16 mouse cellular contexts compared by ENCODE assay signal in the genomic region with DNA sequence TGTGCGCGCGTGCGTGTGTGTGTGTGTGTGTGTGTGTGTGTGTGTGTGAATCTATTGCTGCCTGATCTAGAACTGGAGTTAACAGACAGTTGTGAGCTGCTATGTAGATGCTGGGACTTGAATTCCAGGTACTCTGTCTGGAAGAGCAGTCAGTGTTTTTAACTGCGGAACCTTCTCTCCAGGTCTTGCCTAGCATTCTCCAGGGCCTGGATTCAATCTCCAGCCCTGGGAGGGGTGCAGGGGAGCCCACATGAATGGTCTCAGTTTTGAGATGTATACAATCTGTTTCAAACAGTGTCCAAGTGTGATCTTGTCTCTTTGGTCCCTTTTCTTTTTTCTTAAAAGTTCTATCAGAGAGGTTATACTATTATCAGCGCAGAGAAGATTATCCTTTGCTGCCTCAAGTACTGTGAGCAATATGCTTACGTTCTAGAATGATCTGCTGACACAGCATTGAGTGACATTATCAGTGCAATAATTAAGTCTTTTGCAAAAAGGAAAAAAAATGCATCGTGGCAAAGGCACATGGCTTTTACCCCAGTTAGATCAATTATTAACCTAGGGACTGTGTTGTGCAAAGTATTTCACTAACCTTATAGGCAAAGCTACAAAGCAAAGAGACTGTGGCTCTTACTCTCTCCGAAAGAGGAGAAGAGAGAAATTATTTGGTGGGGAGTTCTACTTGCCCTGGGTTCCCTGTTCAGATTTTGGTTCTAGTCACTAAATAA. TPM values are rescaled to one million over a fixed set of nuclear protein-coding genes. Genes with fewer than 3 reads are reported as not detected.
DNase-seq lines count a peak whose midpoint lies in the region; ATAC-seq and TF ChIP-seq lines count a peak whose summit lies in the region.
"Had no signal": no experiment of that assay in that cellular context is flagged by ENCODE, and none has a peak within 500 bp of the region (broad histone marks: within the 10 kb centered on the region; RNA-seq: fewer than 3 reads in every experiment).

No protein-coding gene starts in this region.

- H3K4me3 ChIP-seq in CH12.LX (replicated peaks in 1 of 3; ENCODE audit: low read depth in 2 of 3, low read length in 2 of 3, poor library complexity in 1 of 3) = no peak overlapping the region
- peak overlapping the region in 1 of 2 experiments; percentile 29; a peak in 2 of 4 replicates for H3K4me3 ChIP-seq in ES-E14 (ENCODE audit: insufficient read depth in 1 of 2, low read depth in 1 of 2, low read length in 2 of 2, poor library complexity in 1 of 2, severe bottlenecking in 1 of 2)
- no peak overlapping the region for H3K4me3 ChIP-seq in liver, postnatal 0 days (ENCODE audit: low read depth, low read length)
- H3K4me3 ChIP-seq: limb, embryonic 12.5 days; megakaryocyte, embryonic 14.5 days; neural tube, embryonic 13.5 days had no signal

- ATAC-seq in liver, postnatal 0 days = peak; percentile 92
- ATAC-seq: forebrain, embryonic 14.5 days; lung, postnatal 0 days had no signal

- no peak overlapping the region for H3K4me2 ChIP-seq in CH12.LX (ENCODE audit: insufficient read depth, low read depth, poor library complexity, severe bottlenecking)
- no peak overlapping the region for H3K4me2 ChIP-seq in liver, postnatal 0 days (ENCODE audit: low read depth, low read length)
- H3K4me2 ChIP-seq: limb, embryonic 12.5 days; neural tube, embryonic 13.5 days had no signal

- H3K27ac ChIP-seq in CH12.LX (ENCODE audit: insufficient read depth, low read depth) = no peak overlapping the region
- peak overlapping the region; percentile 98; the same call in 1 of the 2 replicates for H3K27ac ChIP-seq in ES-E14 (ENCODE audit: insufficient read depth, low read depth, low read length, poor library complexity, severe bottlenecking)
- H3K27ac ChIP-seq in liver, postnatal 0 days (ENCODE audit: low read depth) = peak overlapping the region; percentile 86
- H3K27ac ChIP-seq: limb, embryonic 12.5 days; neural tube, embryonic 13.5 days had no signal

- WGBS in liver, postnatal 0 days (ENCODE audit: insufficient replicate concordance) = 75% methylated on average over 9 of the region's 9 CpGs

- no peak overlapping the region for H3K9ac ChIP-seq in CH12.LX (ENCODE audit: insufficient read depth, low read depth)
- H3K9ac ChIP-seq in ES-E14 (ENCODE audit: insufficient read depth, low read depth, low read length, poor library complexity, severe bottlenecking) = peak overlapping the region; percentile 45; the same call in 1 of the 2 replicates
- no peak overlapping the region for H3K9ac ChIP-seq in liver, postnatal 0 days (replicated peaks)
- H3K9ac ChIP-seq: limb, embryonic 12.5 days; neural tube, embryonic 13.5 days had no signal

- TF ChIP-seq RAD21 in CH12.LX (IDR thresholded peaks at IDR 0.05; ENCODE audit: low read depth, low read length) = no peak

- no peaks in the 10 kb centered on the region for H3K79me2 ChIP-seq in CH12.LX (replicated peaks; ENCODE audit: control insufficient read depth, extremely low read depth, insufficient read depth, poor library complexity, severe bottlenecking)

- no peaks in the 10 kb centered on the region for H3K36me3 ChIP-seq in CH12.LX (replicated peaks in 1 of 2; ENCODE audit: control insufficient read depth in 1 of 2, insufficient read depth in 1 of 2, low read length in 1 of 2)
- no peaks in the 10 kb centered on the region for H3K36me3 ChIP-seq in ES-E14 (ENCODE audit: control insufficient read depth, insufficient read depth, low read length, poor library complexity, severe bottlenecking)
- no peaks in the 10 kb centered on the region for H3K36me3 ChIP-seq in liver, postnatal 0 days (replicated peaks; ENCODE audit: insufficient read depth, low read length)
- H3K36me3 ChIP-seq: limb, embryonic 12.5 days; neural tube, embryonic 13.5 days had no signal

- H3K9me3 ChIP-seq in CH12.LX (replicated peaks; ENCODE audit: low read length) = no peaks in the 10 kb centered on the region
- no peaks in the 10 kb centered on the region for H3K9me3 ChIP-seq in ES-E14 (ENCODE audit: control insufficient read depth, insufficient read depth, low read depth, low read length)
- H3K9me3 ChIP-seq in liver, postnatal 0 days (ENCODE audit: low read length) = no peaks in the 10 kb centered on the region
- H3K9me3 ChIP-seq: limb, embryonic 12.5 days; megakaryocyte, embryonic 14.5 days; neural tube, embryonic 13.5 days had no signal

- H3K4me1 ChIP-seq in CH12.LX (ENCODE audit: control insufficient read depth in 1 of 2, insufficient read depth in 2 of 2) (peaks cover 0 to 5% of the 10 kb centered on the region in 2 experiments; a peak in 1 of 4 replicates), ES-E14 (ENCODE audit: control insufficient read depth in 2 of 2, insufficient read depth in 2 of 2, low read length in 2 of 2, poor library complexity in 1 of 2) (peaks cover 7 to 10% of the 10 kb centered on the region in 2 experiments)
- no peaks in the 10 kb centered on the region for H3K4me1 ChIP-seq in liver, postnatal 0 days (ENCODE audit: insufficient read depth)
- H3K4me1 ChIP-seq: limb, embryonic 12.5 days; megakaryocyte, embryonic 14.5 days; neural tube, embryonic 13.5 days had no signal

- no peak for TF ChIP-seq POLR2A in CH12.LX (IDR thresholded peaks at IDR 0.05; ENCODE audit: low read depth, low read length)

- no peak for DNase-seq in CH12.LX (ENCODE audit: extremely low read depth)
- DNase-seq in ES-E14 (ENCODE audit: low read depth, low spot score) = no peak
- peak; percentile 34 for DNase-seq in kidney, postnatal 14 days
- DNase-seq in liver, postnatal 0 days = no peak
- no peak for DNase-seq in left cerebral cortex, adult 11 months (ENCODE audit: low spot score)
- DNase-seq in right cerebral cortex, postnatal 10 days (ENCODE audit: low spot score in 2 of 2) = no peak
- no peak for DNase-seq in layer of hippocampus, adult 18-20 months (ENCODE audit: low spot score in 2 of 2)
- DNase-seq: adrenal gland, postnatal 36 days; cerebellum, postnatal 14 days; heart, adult 11 months; thymus, postnatal 4 days had no signal

- no peak for TF ChIP-seq EP300 in CH12.LX (IDR thresholded peaks at IDR 0.05; ENCODE audit: low read length)
- TF ChIP-seq EP300 in liver, postnatal 0 days (IDR thresholded peaks at IDR 0.05; ENCODE audit: low read depth) = peak; percentile 35; the same call in 1 of the 2 replicates

- in situ Hi-C loops in CH12.LX (cut with MboI; ENCODE audit: low pct_ligation_motif_present, low pct_unique_long_range_greater_than_20kb, low sequenced_read_pairs) = no loop called here
- in situ Hi-C loops in ES-E14 (cut with MboI; ENCODE audit: low sequenced_read_pairs in 2 of 2, unreplicated experiment in 2 of 2) = no loop called here

- H3K27me3 ChIP-seq in CH12.LX (replicated peaks) = no peaks in the 10 kb centered on the region
- no peaks in the 10 kb centered on the region for H3K27me3 ChIP-seq in liver, postnatal 0 days (ENCODE audit: insufficient read depth, low read length)
- H3K27me3 ChIP-seq: limb, embryonic 12.5 days; megakaryocyte, embryonic 14.5 days; neural tube, embryonic 13.5 days had no signal

- dilution Hi-C loops in CH12.LX (cut with MboI; ENCODE audit: extremely low pct_ligation_motif_present, extremely low pct_unique_long_range_greater_than_20kb, low sequenced_read_pairs) = no loop called here

- TF ChIP-seq CTCF in CH12.LX (conservative IDR thresholded peaks at IDR 0.05 in 1 of 2, IDR thresholded peaks at IDR 0.05 in 1 of 2; ENCODE audit: low read depth in 2 of 2, low read length in 2 of 2) = no peak
- no peak for TF ChIP-seq CTCF in liver, postnatal 0 days (IDR thresholded peaks at IDR 0.05; ENCODE audit: low read depth)

TF ChIP-seq in CH12.LX, 34 proteins besides CTCF, POLR2A, EP300 and RAD21:
- peak; percentile 9; the same call in 1 of the 2 replicates for TF ChIP-seq MAFK (IDR thresholded peaks at IDR 0.05; ENCODE audit: insufficient replicate concordance, low read length)
- TF ChIP-seq SIN3A (IDR thresholded peaks at IDR 0.05; ENCODE audit: low read length) = no peak

TF ChIP-seq in ES-E14, 5 proteins besides CTCF, POLR2A, EP300 and RAD21:
- peak; percentile 79 for TF ChIP-seq MAFK (IDR thresholded peaks at IDR 0.05; ENCODE audit: insufficient read depth, low read depth, low read length)
- no peak for TF ChIP-seq CHD2 (IDR thresholded peaks at IDR 0.05; ENCODE audit: low read depth, low read length)

RNA-seq across cellular contexts. Expression of gene Actr2, which starts 32.0 kb away (rescaled TPM):
- total RNA-seq in CH12.LX (2012; rRNA removed) (141 and 159 TPM in 2 replicates), CH12.LX (2014; rRNA removed) (189 and 196 TPM in 2 replicates), ES-E14 (2012; rRNA removed) (70.3 and 107 TPM in 2 replicates)
- polyA plus RNA-seq in CH12.LX (2012; ENCODE audit: insufficient read length, low read depth) = 307 and 327 TPM in 2 replicates
- polyA plus RNA-seq in liver, postnatal 0 days (2015; fragmentation: Nextera tagmentation; extraction: Ambion mirVana) = 49.1 and 54.3 TPM in 2 replicates
- total RNA-seq in layer of hippocampus, adult 18-20 months (2021) = 100 to 1,000 TPM; 335 to 358 TPM

RNA-seq across cellular contexts. Expression of gene Rab1a, which starts 56.5 kb away (rescaled TPM):
- total RNA-seq in CH12.LX (2012; rRNA removed) (76.7 and 98.7 TPM in 2 replicates), CH12.LX (2014; rRNA removed) (135 and 143 TPM in 2 replicates), ES-E14 (2012; rRNA removed) (77.9 and 122 TPM in 2 replicates)
- 216 and 263 TPM in 2 replicates for polyA plus RNA-seq in CH12.LX (2012; ENCODE audit: insufficient read length, low read depth)
- polyA plus RNA-seq in liver, postnatal 0 days (2015; fragmentation: Nextera tagmentation; extraction: Ambion mirVana) = 141 and 143 TPM in 2 replicates
- 100 to 1,000 TPM; 160 to 172 TPM for total RNA-seq in layer of hippocampus, adult 18-20 months (2021)
